Mouse (Mus musculus) lung, embryonic 16.5 days (tissue): ENCODE results near the gene Iqcn. TPM values are rescaled to one million over a fixed set of nuclear protein-coding genes. Genes with fewer than 3 reads are reported as not detected.

Experiments
- polyA plus RNA-seq: library from polyadenylated mRNA; unstranded; fragments of >200 nt; fragmentation: Nextera tagmentation; extraction: Ambion mirVana; gene quantifications from 2 replicates; pipeline ENCODE4 v1.2.1, GENCODE M21; 2015

Gene Iqcn
- polyA plus RNA-seq, 1 experiment from 2014 or later: not detected

Other genes with a start within 250 kb of the Iqcn start
- 28.8 and 29.4 TPM in 2 replicates for gene Klhl26, start 226.5 kb upstream of the Iqcn start, polyA plus RNA-seq
- gene Tmem59l, start 216.1 kb upstream of the Iqcn start, polyA plus RNA-seq: 5.6 and 7.0 TPM in 2 replicates
- 166 and 169 TPM in 2 replicates for gene Crlf1, start 210.3 kb upstream of the Iqcn start, polyA plus RNA-seq
- gene Rex1bd, start 196.7 kb upstream of the Iqcn start, polyA plus RNA-seq: 125 and 133 TPM in 2 replicates
- 917 and 987 TPM in 2 replicates for gene Uba52, start 192.7 kb upstream of the Iqcn start, polyA plus RNA-seq
- 300 and 319 TPM in 2 replicates for gene Fkbp8, start 175.7 kb upstream of the Iqcn start, polyA plus RNA-seq
- 54.0 and 55.3 TPM in 2 replicates for gene Kxd1, start 175.5 kb upstream of the Iqcn start, polyA plus RNA-seq
- gene Ell, start 164.0 kb upstream of the Iqcn start, polyA plus RNA-seq: 19.8 and 21.4 TPM in 2 replicates
- 118 and 121 TPM in 2 replicates for gene Isyna1, start 109.1 kb upstream of the Iqcn start, polyA plus RNA-seq
- 106 and 108 TPM in 2 replicates for gene Ssbp4, start 94.6 kb upstream of the Iqcn start, polyA plus RNA-seq
- 2.0 and 3.2 TPM in 2 replicates for gene Lrrc25, start 87.3 kb upstream of the Iqcn start, polyA plus RNA-seq
- gene Gdf15, start 71.0 kb upstream of the Iqcn start, polyA plus RNA-seq: 0.45 and 0.60 TPM in 2 replicates
- gene Pgpep1, start 43.1 kb upstream of the Iqcn start, polyA plus RNA-seq: 43.6 and 46.7 TPM in 2 replicates
- gene Lsm4, start 30.2 kb upstream of the Iqcn start, polyA plus RNA-seq: 197 and 214 TPM in 2 replicates
- 26.2 and 28.8 TPM in 2 replicates for gene Jund, start 4.5 kb upstream of the Iqcn start, polyA plus RNA-seq
- gene Gm3336, start 15.1 kb downstream of the Iqcn start, polyA plus RNA-seq: 0.26 TPM in 1 of 2 replicates, not detected in the other
- 0.10 and 0.19 TPM in 2 replicates for gene Pde4c, start 20.3 kb downstream of the Iqcn start, polyA plus RNA-seq
- 14.8 and 16.2 TPM in 2 replicates for gene Rab3a, start 51.2 kb downstream of the Iqcn start, polyA plus RNA-seq
- gene Mpv17l2, start 57.5 kb downstream of the Iqcn start, polyA plus RNA-seq: 37.1 and 39.2 TPM in 2 replicates
- gene Pik3r2, start 73.3 kb downstream of the Iqcn start, polyA plus RNA-seq: 56.0 and 56.8 TPM in 2 replicates
- gene Mast3, start 101.6 kb downstream of the Iqcn start, polyA plus RNA-seq: 13.7 and 14.3 TPM in 2 replicates
- gene Il12rb1, start 105.0 kb downstream of the Iqcn start, polyA plus RNA-seq: 0.24 and 0.69 TPM in 2 replicates
- 4.5 and 5.6 TPM in 2 replicates for gene Arrdc2, start 136.3 kb downstream of the Iqcn start, polyA plus RNA-seq
- gene Kcnn1, start 159.8 kb downstream of the Iqcn start, polyA plus RNA-seq: 0.40 and 0.99 TPM in 2 replicates
- 99.2 and 106 TPM in 2 replicates for gene Ccdc124, start 170.5 kb downstream of the Iqcn start, polyA plus RNA-seq
- gene Slc5a5, start 189.3 kb downstream of the Iqcn start, polyA plus RNA-seq: 0.13 and 0.16 TPM in 2 replicates
- 5,017 and 5,100 TPM in 2 replicates for gene Rpl18a, start 194.0 kb downstream of the Iqcn start, polyA plus RNA-seq
- gene Map1s, start 202.5 kb downstream of the Iqcn start, polyA plus RNA-seq: 45.9 and 49.2 TPM in 2 replicates